Mouse (Mus musculus): ENCODE results near the gene Chic2. TPM values are rescaled to one million over a fixed set of nuclear protein-coding genes. Genes with fewer than 3 reads are reported as not detected.

Chic2 gene
- polyA plus RNA-seq, 1 experiment = 22.0 TPM

DNA sequence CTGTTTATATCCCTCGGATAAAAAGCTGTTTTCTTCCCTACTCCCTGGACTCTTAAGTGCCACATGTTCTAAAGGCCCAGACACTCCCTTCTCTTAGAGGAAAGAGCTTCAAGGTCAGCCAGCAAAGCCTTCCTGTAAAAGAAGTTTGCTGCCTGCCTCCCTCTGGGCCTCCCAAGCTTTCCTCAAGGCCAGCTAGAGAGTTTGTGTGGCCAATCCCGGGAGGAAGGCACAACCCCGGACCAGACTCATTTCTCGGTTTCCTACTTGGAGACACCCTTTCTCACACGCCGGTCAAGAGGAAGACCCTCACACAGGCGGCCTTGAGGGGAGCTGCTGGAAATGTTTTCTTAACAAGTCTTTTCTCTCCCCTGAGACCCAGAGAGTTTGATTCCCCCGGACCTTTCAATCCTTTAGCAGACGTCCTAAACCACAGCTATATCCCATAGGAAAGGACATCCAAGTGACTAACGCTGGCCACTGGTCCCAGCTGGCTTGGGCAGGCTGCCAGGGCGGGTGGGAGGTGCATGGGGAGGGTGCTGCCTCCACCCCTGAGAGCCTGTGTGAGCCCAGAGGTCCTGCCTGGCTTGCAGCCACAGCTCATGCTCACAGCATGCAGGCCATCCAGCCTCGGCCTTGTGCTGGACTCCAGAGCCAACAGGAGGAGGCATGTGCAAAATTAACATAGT lies 69.7 kb downstream of the Chic2 start:
- no peak for TF ChIP-seq CTCF (IDR thresholded peaks at IDR 0.05; ENCODE audit: control insufficient read depth, insufficient read depth, insufficient read length)
- no peak for TF ChIP-seq CEBPB (IDR thresholded peaks at IDR 0.05; ENCODE audit: low read depth)
- no peak for TF ChIP-seq USF1 (IDR thresholded peaks at IDR 0.05; ENCODE audit: low read depth)
- TF ChIP-seq MYOD1 (IDR thresholded peaks at IDR 0.05; ENCODE audit: control insufficient read depth, insufficient read length, low read depth) = no peak
- no peak for TF ChIP-seq FOSL1 (IDR thresholded peaks at IDR 0.05; ENCODE audit: insufficient read depth, low read length, poor library complexity, severe bottlenecking)
- TF ChIP-seq MYOG (IDR thresholded peaks at IDR 0.05; ENCODE audit: control insufficient read depth, extremely low read depth, insufficient read length) = no peak
- no peak for TF ChIP-seq MAX (IDR thresholded peaks at IDR 0.05)
- H3ac ChIP-seq (ENCODE audit: control insufficient read depth, insufficient read length, low read depth) = no peak overlapping the region
- H3K36me3 ChIP-seq (ENCODE audit: control insufficient read depth, insufficient read depth) = no peaks in the 10 kb centered on the region
- H3K79me2 ChIP-seq (ENCODE audit: control insufficient read depth, insufficient read depth) = no peaks in the 10 kb centered on the region
- no peaks in the 10 kb centered on the region for H3K27me3 ChIP-seq (ENCODE audit: control insufficient read depth, insufficient read depth, insufficient read length)
- H3K79me3 ChIP-seq (ENCODE audit: low read depth) = no peaks in the 10 kb centered on the region
- no peak overlapping the region for H3K4me3 ChIP-seq (ENCODE audit: insufficient read depth, poor library complexity, severe bottlenecking)

DNA sequence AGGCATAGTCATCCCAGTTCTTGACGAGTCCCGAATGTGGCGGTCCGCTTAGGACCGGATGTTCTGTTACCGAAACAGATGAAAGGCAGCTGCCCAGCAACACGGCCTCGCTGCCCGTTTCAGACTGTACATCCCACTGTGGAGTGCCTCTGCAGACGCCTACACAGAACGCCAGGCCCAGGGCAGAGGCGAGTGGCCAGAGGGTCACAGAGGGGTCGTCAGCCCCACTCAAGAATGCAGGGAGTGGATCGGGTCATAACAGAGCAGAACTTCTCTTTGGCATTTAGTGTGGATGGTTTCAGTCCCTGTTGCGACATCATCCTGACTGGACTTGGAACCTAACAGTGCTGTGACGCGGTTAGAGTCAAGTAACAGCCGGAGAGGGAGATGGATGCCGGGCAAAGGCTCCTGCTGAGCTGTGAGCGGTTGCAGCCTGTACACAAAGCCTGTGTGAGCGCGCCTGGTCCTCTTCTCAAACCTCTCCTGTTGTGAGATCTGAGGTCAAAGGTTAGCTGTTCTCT lies 70.5 kb downstream of the Chic2 start:
- Histone ChIP-seq H3K27me3 (ENCODE audit: control insufficient read depth, insufficient read depth, insufficient read length) (no peaks in the 10 kb centered on the region), H3K79me2 (ENCODE audit: control insufficient read depth, insufficient read depth) (no peaks in the 10 kb centered on the region), H3K4me3 (ENCODE audit: insufficient read depth, poor library complexity, severe bottlenecking) (no peak overlapping the region), H3ac (ENCODE audit: control insufficient read depth, insufficient read length, low read depth) (no peak overlapping the region), H3K36me3 (ENCODE audit: control insufficient read depth, insufficient read depth) (no peaks in the 10 kb centered on the region), H3K79me3 (ENCODE audit: low read depth) (no peaks in the 10 kb centered on the region)
- TF ChIP-seq CEBPB (IDR thresholded peaks at IDR 0.05; ENCODE audit: low read depth) = peak; percentile 87
- no peak for TF ChIP-seq CTCF (IDR thresholded peaks at IDR 0.05; ENCODE audit: control insufficient read depth, insufficient read depth, insufficient read length)

DNA sequence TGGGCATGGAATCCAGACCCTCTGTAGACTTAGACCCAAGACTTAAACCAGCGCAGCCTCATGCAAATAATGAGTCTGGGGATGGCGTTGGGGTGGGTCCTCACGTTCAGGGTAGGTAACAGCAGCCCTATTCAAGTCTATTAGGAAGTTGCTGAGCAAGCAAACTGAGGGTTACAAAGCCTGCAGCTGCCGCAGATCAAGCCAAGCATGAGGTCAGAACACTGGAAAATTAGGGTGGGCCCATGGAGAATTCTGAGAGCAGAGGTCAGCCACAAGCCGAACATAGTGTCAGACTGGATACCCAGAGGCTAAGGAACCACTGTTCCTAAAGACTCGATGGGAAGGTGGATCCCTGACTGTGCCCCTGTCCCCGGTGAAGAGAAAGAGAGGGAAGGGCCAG lies 73.2 kb downstream of the Chic2 start:
- H3ac ChIP-seq (ENCODE audit: control insufficient read depth, insufficient read length, low read depth) = no peak overlapping the region
- H3K79me2 ChIP-seq (ENCODE audit: control insufficient read depth, insufficient read depth) = no peaks in the 10 kb centered on the region
- no peaks in the 10 kb centered on the region for H3K27me3 ChIP-seq (ENCODE audit: control insufficient read depth, insufficient read depth, insufficient read length)
- no peaks in the 10 kb centered on the region for H3K79me3 ChIP-seq (ENCODE audit: low read depth)
- H3K36me3 ChIP-seq (ENCODE audit: control insufficient read depth, insufficient read depth) = no peaks in the 10 kb centered on the region
- no peak for TF ChIP-seq CTCF (IDR thresholded peaks at IDR 0.05; ENCODE audit: control insufficient read depth, insufficient read depth, insufficient read length)
- no peak for TF ChIP-seq CEBPB (IDR thresholded peaks at IDR 0.05; ENCODE audit: low read depth)
- TF ChIP-seq MYOD1 (IDR thresholded peaks at IDR 0.05; ENCODE audit: control insufficient read depth, insufficient read length, low read depth) = no peak
- TF ChIP-seq USF1 (IDR thresholded peaks at IDR 0.05; ENCODE audit: low read depth) = no peak
- TF ChIP-seq FOSL1 (IDR thresholded peaks at IDR 0.05; ENCODE audit: insufficient read depth, low read length, poor library complexity, severe bottlenecking) = no peak
- TF ChIP-seq MAX (IDR thresholded peaks at IDR 0.05) = no peak
- TF ChIP-seq MYOG (IDR thresholded peaks at IDR 0.05; ENCODE audit: control insufficient read depth, extremely low read depth, insufficient read length) = no peak
- H3K4me3 ChIP-seq (ENCODE audit: insufficient read depth, poor library complexity, severe bottlenecking) = no peak overlapping the region

DNA sequence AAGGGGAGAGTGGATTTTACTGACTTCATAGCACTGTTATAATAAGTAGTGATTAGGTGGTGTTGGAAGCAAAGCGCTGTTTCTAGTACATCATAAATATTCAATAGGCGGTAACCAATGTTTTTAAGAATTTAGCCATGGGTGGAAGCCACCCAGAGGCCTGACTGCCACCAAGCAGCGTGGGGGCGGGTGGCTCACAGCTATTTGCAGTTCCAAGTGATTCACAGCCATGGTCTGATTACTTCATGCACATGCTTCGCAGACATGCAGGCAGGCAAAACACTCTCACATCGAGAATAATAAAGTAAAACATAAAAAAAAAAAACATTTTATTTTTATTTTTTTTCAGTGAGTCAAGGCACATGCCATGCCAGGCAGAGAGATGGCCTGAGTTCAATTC lies 75.2 kb downstream of the Chic2 start:
- Histone ChIP-seq H3K36me3 (ENCODE audit: control insufficient read depth, insufficient read depth) (no peaks in the 10 kb centered on the region), H3ac (ENCODE audit: control insufficient read depth, insufficient read length, low read depth) (no peak overlapping the region), H3K27me3 (ENCODE audit: control insufficient read depth, insufficient read depth, insufficient read length) (no peaks in the 10 kb centered on the region), H3K79me2 (ENCODE audit: control insufficient read depth, insufficient read depth) (no peaks in the 10 kb centered on the region), H3K4me3 (ENCODE audit: insufficient read depth, poor library complexity, severe bottlenecking) (no peak overlapping the region), H3K79me3 (ENCODE audit: low read depth) (no peaks in the 10 kb centered on the region)
- TF ChIP-seq CEBPB (IDR thresholded peaks at IDR 0.05; ENCODE audit: low read depth) = no peak
- TF ChIP-seq CTCF (IDR thresholded peaks at IDR 0.05; ENCODE audit: control insufficient read depth, insufficient read depth, insufficient read length) = no peak
- TF ChIP-seq MYOG (IDR thresholded peaks at IDR 0.05; ENCODE audit: control insufficient read depth, extremely low read depth, insufficient read length) = no peak
- TF ChIP-seq FOSL1 (IDR thresholded peaks at IDR 0.05; ENCODE audit: insufficient read depth, low read length, poor library complexity, severe bottlenecking) = no peak
- no peak for TF ChIP-seq MAX (IDR thresholded peaks at IDR 0.05)
- no peak for TF ChIP-seq MYOD1 (IDR thresholded peaks at IDR 0.05; ENCODE audit: control insufficient read depth, insufficient read length, low read depth)
- TF ChIP-seq USF1 (IDR thresholded peaks at IDR 0.05; ENCODE audit: low read depth) = no peak

DNA sequence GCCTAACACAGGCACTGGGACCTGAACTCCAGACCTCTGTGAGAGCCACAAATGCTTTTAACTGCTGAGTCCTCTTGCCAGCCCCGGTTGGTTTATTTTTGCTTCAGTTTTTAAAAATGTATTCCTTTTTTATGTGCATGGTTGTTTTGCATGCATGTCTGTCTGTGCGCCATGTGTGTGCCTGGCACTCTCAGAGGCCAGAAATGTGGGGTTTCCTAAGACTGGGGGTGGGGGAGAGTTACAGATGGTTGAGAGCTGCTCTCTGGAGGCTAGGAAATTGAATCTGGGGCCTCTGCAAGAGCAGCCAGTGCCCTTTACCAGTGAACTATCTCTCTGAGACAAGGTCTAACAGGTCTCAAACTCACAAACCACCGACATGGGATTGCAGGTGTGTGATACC lies 76.7 kb downstream of the Chic2 start:
- H3K79me2 ChIP-seq (ENCODE audit: control insufficient read depth, insufficient read depth) = no peaks in the 10 kb centered on the region
- TF ChIP-seq CTCF (IDR thresholded peaks at IDR 0.05; ENCODE audit: control insufficient read depth, insufficient read depth, insufficient read length) (no peak), USF1 (IDR thresholded peaks at IDR 0.05; ENCODE audit: low read depth) (no peak), FOSL1 (IDR thresholded peaks at IDR 0.05; ENCODE audit: insufficient read depth, low read length, poor library complexity, severe bottlenecking) (no peak), MYOG (IDR thresholded peaks at IDR 0.05; ENCODE audit: control insufficient read depth, extremely low read depth, insufficient read length) (no peak), MYOD1 (IDR thresholded peaks at IDR 0.05; ENCODE audit: control insufficient read depth, insufficient read length, low read depth) (no peak), CEBPB (IDR thresholded peaks at IDR 0.05; ENCODE audit: low read depth) (no peak), MAX (IDR thresholded peaks at IDR 0.05) (no peak)
- H3K27me3 ChIP-seq (ENCODE audit: control insufficient read depth, insufficient read depth, insufficient read length) = no peaks in the 10 kb centered on the region
- H3ac ChIP-seq (ENCODE audit: control insufficient read depth, insufficient read length, low read depth) = no peak overlapping the region
- no peaks in the 10 kb centered on the region for H3K36me3 ChIP-seq (ENCODE audit: control insufficient read depth, insufficient read depth)
- H3K79me3 ChIP-seq (ENCODE audit: low read depth) = no peaks in the 10 kb centered on the region
- H3K4me3 ChIP-seq (ENCODE audit: insufficient read depth, poor library complexity, severe bottlenecking) = no peak overlapping the region

DNA sequence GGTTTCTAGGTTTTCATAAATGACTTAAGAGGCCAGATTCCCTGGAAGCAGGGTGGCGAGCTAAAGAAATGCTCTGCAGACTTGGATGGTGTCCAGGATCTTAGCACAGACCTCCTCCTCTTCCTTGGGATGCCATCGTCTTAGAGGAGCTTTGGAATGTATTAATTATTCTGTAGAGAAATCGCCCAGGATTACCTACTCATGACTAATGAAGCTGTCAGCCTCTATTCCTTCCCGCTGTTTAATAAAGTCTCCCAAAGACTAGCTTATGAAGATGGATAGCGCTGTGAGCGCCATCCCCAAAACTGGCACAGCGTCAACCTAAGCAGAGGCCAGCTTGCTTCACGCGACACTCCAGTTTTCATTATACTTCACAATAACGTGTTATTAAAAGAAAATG lies 77.7 kb downstream of the Chic2 start:
- TF ChIP-seq FOSL1 (IDR thresholded peaks at IDR 0.05; ENCODE audit: insufficient read depth, low read length, poor library complexity, severe bottlenecking) = no peak
- TF ChIP-seq USF1 (IDR thresholded peaks at IDR 0.05; ENCODE audit: low read depth) = no peak
- TF ChIP-seq MYOD1 (IDR thresholded peaks at IDR 0.05; ENCODE audit: control insufficient read depth, insufficient read length, low read depth) = no peak
- TF ChIP-seq MYOG (IDR thresholded peaks at IDR 0.05; ENCODE audit: control insufficient read depth, extremely low read depth, insufficient read length) = no peak
- no peak for TF ChIP-seq MAX (IDR thresholded peaks at IDR 0.05)
- no peak for TF ChIP-seq CTCF (IDR thresholded peaks at IDR 0.05; ENCODE audit: control insufficient read depth, insufficient read depth, insufficient read length)
- TF ChIP-seq CEBPB (IDR thresholded peaks at IDR 0.05; ENCODE audit: low read depth) = no peak

More for the DNA sequence above, 77.7 kb downstream of the Chic2 start:
- Histone ChIP-seq H3ac (ENCODE audit: control insufficient read depth, insufficient read length, low read depth) (no peak overlapping the region), H3K4me3 (ENCODE audit: insufficient read depth, poor library complexity, severe bottlenecking) (no peak overlapping the region), H3K27me3 (ENCODE audit: control insufficient read depth, insufficient read depth, insufficient read length) (no peaks in the 10 kb centered on the region), H3K79me3 (ENCODE audit: low read depth) (no peaks in the 10 kb centered on the region), H3K79me2 (ENCODE audit: control insufficient read depth, insufficient read depth) (no peaks in the 10 kb centered on the region), H3K36me3 (ENCODE audit: control insufficient read depth, insufficient read depth) (no peaks in the 10 kb centered on the region)

Measured in C2C12 (cell line).